Mouse (Mus musculus): ENCODE data around the gene Arhgef7. TPM values are rescaled to one million over a fixed set of nuclear protein-coding genes. Genes with fewer than 3 reads are reported as not detected.

Arhgef7 gene
- polyA plus RNA-seq, 1 experiment: 27.4 TPM

GRCm38 (mm10) chr8:11831939-11832338 lies 104.4 kb downstream of the Arhgef7 start:
- WGBS: 68% methylated on average over 5 of the region's 5 CpGs
- Histone ChIP-seq H3K4me1 (ENCODE audit: control insufficient read depth, insufficient read depth, insufficient read length, low read length) (no peaks in the 10 kb centered on the region), H3K27me3 (ENCODE audit: control insufficient read depth, insufficient read depth, low read length) (no peaks in the 10 kb centered on the region), H3K27ac (ENCODE audit: insufficient read depth, low read depth, low read length) (no peak overlapping the region), H3K4me3 (ENCODE audit: low read depth, low read length) (no peak overlapping the region), H3K36me3 (ENCODE audit: control insufficient read depth, insufficient read depth, low read length) (peaks cover 40% of the 10 kb centered on the region)
- TF ChIP-seq CTCF (IDR thresholded peaks at IDR 0.05; ENCODE audit: extremely low read depth, insufficient read length, insufficient replicate concordance, low read depth, low read length) (no peak), POLR2A (IDR thresholded peaks at IDR 0.05; ENCODE audit: low read depth, low read length) (no peak)

GRCm38 (mm10) chr8:11833157-11833556 lies 105.6 kb downstream of the Arhgef7 start:
- Histone ChIP-seq H3K4me3 (ENCODE audit: low read depth, low read length) (no peak overlapping the region), H3K27ac (ENCODE audit: insufficient read depth, low read depth, low read length) (no peak overlapping the region), H3K4me1 (ENCODE audit: control insufficient read depth, insufficient read depth, insufficient read length, low read length) (no peaks in the 10 kb centered on the region), H3K27me3 (ENCODE audit: control insufficient read depth, insufficient read depth, low read length) (no peaks in the 10 kb centered on the region), H3K36me3 (ENCODE audit: control insufficient read depth, insufficient read depth, low read length) (peaks cover 32% of the 10 kb centered on the region)
- TF ChIP-seq POLR2A (IDR thresholded peaks at IDR 0.05; ENCODE audit: low read depth, low read length) (no peak), CTCF (IDR thresholded peaks at IDR 0.05; ENCODE audit: extremely low read depth, insufficient read length, insufficient replicate concordance, low read depth, low read length) (no peak)
- WGBS: 93% methylated on average over 4 of the region's 4 CpGs

- TF ChIP-seq CTCF (IDR thresholded peaks at IDR 0.05; ENCODE audit: extremely low read depth, insufficient read length, insufficient replicate concordance, low read depth, low read length) (no peak), POLR2A (IDR thresholded peaks at IDR 0.05; ENCODE audit: low read depth, low read length) (no peak)
- Histone ChIP-seq H3K36me3 (ENCODE audit: control insufficient read depth, insufficient read depth, low read length) (peaks cover 29% of the 10 kb centered on the region), H3K27ac (ENCODE audit: insufficient read depth, low read depth, low read length) (no peak overlapping the region), H3K27me3 (ENCODE audit: control insufficient read depth, insufficient read depth, low read length) (no peaks in the 10 kb centered on the region), H3K4me1 (ENCODE audit: control insufficient read depth, insufficient read depth, insufficient read length, low read length) (no peaks in the 10 kb centered on the region), H3K4me3 (ENCODE audit: low read depth, low read length) (no peak overlapping the region)
- 91% methylated on average over 5 of the region's 5 CpGs for WGBS
Observed at GRCm38 (mm10) chr8:11834200-11834599, 106.7 kb downstream of the Arhgef7 start.

- no peak overlapping the region for H3K27ac ChIP-seq (ENCODE audit: insufficient read depth, low read depth, low read length)
- peaks cover 27% of the 10 kb centered on the region for H3K36me3 ChIP-seq (ENCODE audit: control insufficient read depth, insufficient read depth, low read length)
- WGBS: 92% methylated on average over 16 of the region's 16 CpGs
- no peaks in the 10 kb centered on the region for H3K4me1 ChIP-seq (ENCODE audit: control insufficient read depth, insufficient read depth, insufficient read length, low read length)
- no peak overlapping the region for H3K4me3 ChIP-seq (ENCODE audit: low read depth, low read length)
- TF ChIP-seq POLR2A (IDR thresholded peaks at IDR 0.05; ENCODE audit: low read depth, low read length): no peak
- TF ChIP-seq CTCF (IDR thresholded peaks at IDR 0.05; ENCODE audit: extremely low read depth, insufficient read length, insufficient replicate concordance, low read depth, low read length): no peak
- H3K27me3 ChIP-seq (ENCODE audit: control insufficient read depth, insufficient read depth, low read length): no peaks in the 10 kb centered on the region
Observed at GRCm38 (mm10) chr8:11834691-11835090, 107.2 kb downstream of the Arhgef7 start.

- no peaks in the 10 kb centered on the region for H3K4me1 ChIP-seq (ENCODE audit: control insufficient read depth, insufficient read depth, insufficient read length, low read length)
- no peak for TF ChIP-seq POLR2A (IDR thresholded peaks at IDR 0.05; ENCODE audit: low read depth, low read length)
- TF ChIP-seq CTCF (IDR thresholded peaks at IDR 0.05; ENCODE audit: extremely low read depth, insufficient read length, insufficient replicate concordance, low read depth, low read length): no peak
- H3K36me3 ChIP-seq (ENCODE audit: control insufficient read depth, insufficient read depth, low read length): no peaks in the 10 kb centered on the region; the same call in 1 of the 2 replicates
- 82% methylated on average over 5 of the region's 5 CpGs for WGBS
- H3K27me3 ChIP-seq (ENCODE audit: control insufficient read depth, insufficient read depth, low read length): no peaks in the 10 kb centered on the region
- H3K27ac ChIP-seq (ENCODE audit: insufficient read depth, low read depth, low read length): no peak within 1 kb of the TSS
- no peak within 1 kb of the TSS for H3K4me3 ChIP-seq (ENCODE audit: low read depth, low read length)
Observed at GRCm38 (mm10) chr8:11840174-11840573, 112.7 kb downstream of the Arhgef7 start, which contains the start of gene Tex29. TSS of gene Tex29 (plus strand) at chr8:11840474.

- Histone ChIP-seq H3K27me3 (ENCODE audit: control insufficient read depth, insufficient read depth, low read length) (no peaks in the 10 kb centered on the region), H3K36me3 (ENCODE audit: control insufficient read depth, insufficient read depth, low read length) (no peaks in the 10 kb centered on the region), H3K27ac (ENCODE audit: insufficient read depth, low read depth, low read length) (no peak overlapping the region), H3K4me1 (ENCODE audit: control insufficient read depth, insufficient read depth, insufficient read length, low read length) (no peaks in the 10 kb centered on the region), H3K4me3 (ENCODE audit: low read depth, low read length) (no peak overlapping the region)
- 28% methylated on average over 8 of the region's 8 CpGs for WGBS
- TF ChIP-seq POLR2A (IDR thresholded peaks at IDR 0.05; ENCODE audit: low read depth, low read length) (no peak), CTCF (IDR thresholded peaks at IDR 0.05; ENCODE audit: extremely low read depth, insufficient read length, insufficient replicate concordance, low read depth, low read length) (no peak)
Observed at GRCm38 (mm10) chr8:11841571-11841970, 114.0 kb downstream of the Arhgef7 start.

GRCm38 (mm10) chr8:11842757-11843156 lies 115.2 kb downstream of the Arhgef7 start:
- no peaks in the 10 kb centered on the region for H3K27me3 ChIP-seq (ENCODE audit: control insufficient read depth, insufficient read depth, low read length)
- no peaks in the 10 kb centered on the region for H3K36me3 ChIP-seq (ENCODE audit: control insufficient read depth, insufficient read depth, low read length)
- no peak overlapping the region for H3K4me3 ChIP-seq (ENCODE audit: low read depth, low read length)
- H3K27ac ChIP-seq (ENCODE audit: insufficient read depth, low read depth, low read length): no peak overlapping the region
- no peak for TF ChIP-seq CTCF (IDR thresholded peaks at IDR 0.05; ENCODE audit: extremely low read depth, insufficient read length, insufficient replicate concordance, low read depth, low read length)
- no peak for TF ChIP-seq POLR2A (IDR thresholded peaks at IDR 0.05; ENCODE audit: low read depth, low read length)
- 85% methylated on average over 8 of the region's 8 CpGs for WGBS
- H3K4me1 ChIP-seq (ENCODE audit: control insufficient read depth, insufficient read depth, insufficient read length, low read length): no peaks in the 10 kb centered on the region

Measured in small intestine, adult 2 months (tissue).